Mouse (Mus musculus): ENCODE measurements at regions not wholly inside any gene's neighbourhood (a gene's known extent, or its start where the extent isn't known, plus 50 kb on each side); places are given as distances from the start of the nearest gene placed in this dataset.

DNA sequence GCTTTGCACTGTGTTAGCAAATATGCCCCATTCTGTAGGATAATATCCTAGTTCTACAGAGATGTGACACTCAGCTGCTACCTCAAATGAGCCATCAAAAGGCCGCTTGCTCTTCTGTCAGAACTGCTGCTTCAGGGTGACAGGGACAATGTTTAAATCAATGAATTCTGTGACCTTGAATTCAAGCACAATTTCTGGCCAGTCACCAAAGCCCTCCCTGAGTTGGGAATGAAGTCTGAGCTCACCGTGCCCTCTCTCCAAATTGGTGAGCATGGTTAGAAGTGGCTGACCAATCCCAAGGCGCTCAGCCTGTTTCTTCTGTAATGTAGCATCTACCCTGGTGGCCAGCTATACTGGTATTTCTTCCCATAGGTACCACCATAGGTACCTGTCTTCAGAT, 113.8 kb upstream of the Aldh1b1 start:
- H3K4me3 ChIP-seq (ENCODE audit: low read depth, low read length): no peak overlapping the region
- no peak overlapping the region for H3K27ac ChIP-seq (ENCODE audit: low read depth)
- DNase-seq: no peak
- no peaks in the 10 kb centered on the region for H3K4me1 ChIP-seq (ENCODE audit: insufficient read depth)
- no peaks in the 10 kb centered on the region for H3K36me3 ChIP-seq (ENCODE audit: insufficient read depth)
- ATAC-seq (ENCODE audit: insufficient read depth): no peak
- no peak overlapping the region for H3K9ac ChIP-seq
- H3K4me2 ChIP-seq: no peak overlapping the region
- no peak for TF ChIP-seq CTCF (IDR thresholded peaks at IDR 0.05; ENCODE audit: low read depth)
- H3K9me3 ChIP-seq (ENCODE audit: low read depth, low read length): no peaks in the 10 kb centered on the region
- H3K27me3 ChIP-seq (ENCODE audit: insufficient read depth, low read length): no peaks in the 10 kb centered on the region
- 75% methylated on average over 3 of the region's 3 CpGs for WGBS

DNA sequence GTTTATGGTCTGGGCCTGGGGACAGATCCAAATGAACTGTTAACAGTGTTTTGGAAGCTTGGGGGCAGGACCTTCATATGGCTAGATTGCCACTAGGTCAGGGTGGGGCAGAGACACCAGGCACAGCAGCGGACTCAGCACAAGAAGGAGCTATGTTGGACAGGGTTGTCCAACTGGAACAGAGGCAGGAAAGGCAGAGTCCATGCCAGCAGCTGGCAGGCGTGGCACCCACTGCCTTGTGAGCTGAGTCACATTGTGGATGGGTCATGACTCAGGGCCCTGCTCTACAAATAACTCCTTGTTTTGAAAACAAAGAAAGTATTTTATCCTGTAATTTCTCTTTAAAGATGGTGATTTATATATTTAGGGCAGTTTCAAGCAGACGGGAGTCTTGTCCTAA, 115.6 kb upstream of the Aldh1b1 start:
- ATAC-seq (ENCODE audit: insufficient read depth) (no peak), DNase-seq (no peak)
- Histone ChIP-seq H3K36me3 (ENCODE audit: insufficient read depth) (no peaks in the 10 kb centered on the region), H3K4me2 (no peak overlapping the region), H3K9ac (no peak overlapping the region), H3K27ac (ENCODE audit: low read depth) (no peak overlapping the region), H3K27me3 (ENCODE audit: insufficient read depth, low read length) (no peaks in the 10 kb centered on the region), H3K4me3 (ENCODE audit: low read depth, low read length) (no peak overlapping the region), H3K4me1 (ENCODE audit: insufficient read depth) (no peaks in the 10 kb centered on the region), H3K9me3 (ENCODE audit: low read depth, low read length) (no peaks in the 10 kb centered on the region)
- TF ChIP-seq CTCF (IDR thresholded peaks at IDR 0.05; ENCODE audit: low read depth): no peak
- WGBS: 79% methylated on average over 3 of the region's 3 CpGs

DNA sequence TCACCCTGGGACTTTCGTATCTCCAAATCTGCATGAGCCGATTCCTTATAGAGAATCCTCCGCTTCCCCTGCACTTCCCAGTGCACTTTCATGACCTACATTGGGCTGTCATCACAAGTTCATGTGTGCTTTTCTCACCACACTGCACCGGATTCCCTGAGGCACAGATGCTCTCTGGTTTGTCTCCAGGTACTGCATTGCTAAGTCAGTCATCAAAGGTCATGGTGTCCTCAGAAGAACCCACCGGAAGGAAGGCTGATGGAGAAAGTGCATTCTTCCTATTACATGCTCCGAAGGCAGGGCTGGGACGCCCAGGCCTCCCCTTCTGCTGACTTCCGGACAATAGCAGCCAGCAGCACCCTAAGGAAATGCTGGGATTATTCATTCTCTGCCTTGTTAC, 116.1 kb upstream of the Aldh1b1 start:
- H3K4me1 ChIP-seq (ENCODE audit: insufficient read depth): no peaks in the 10 kb centered on the region
- H3K36me3 ChIP-seq (ENCODE audit: insufficient read depth): no peaks in the 10 kb centered on the region
- ATAC-seq (ENCODE audit: insufficient read depth): no peak
- 86% methylated on average over 8 of the region's 8 CpGs for WGBS
- no peak overlapping the region for H3K4me3 ChIP-seq (ENCODE audit: low read depth, low read length)
- H3K4me2 ChIP-seq: no peak overlapping the region
- TF ChIP-seq CTCF (IDR thresholded peaks at IDR 0.05; ENCODE audit: low read depth): no peak
- H3K27me3 ChIP-seq (ENCODE audit: insufficient read depth, low read length): no peaks in the 10 kb centered on the region
- no peak for DNase-seq
- H3K27ac ChIP-seq (ENCODE audit: low read depth): no peak overlapping the region
- H3K9me3 ChIP-seq (ENCODE audit: low read depth, low read length): no peaks in the 10 kb centered on the region
- H3K9ac ChIP-seq: no peak overlapping the region

DNA sequence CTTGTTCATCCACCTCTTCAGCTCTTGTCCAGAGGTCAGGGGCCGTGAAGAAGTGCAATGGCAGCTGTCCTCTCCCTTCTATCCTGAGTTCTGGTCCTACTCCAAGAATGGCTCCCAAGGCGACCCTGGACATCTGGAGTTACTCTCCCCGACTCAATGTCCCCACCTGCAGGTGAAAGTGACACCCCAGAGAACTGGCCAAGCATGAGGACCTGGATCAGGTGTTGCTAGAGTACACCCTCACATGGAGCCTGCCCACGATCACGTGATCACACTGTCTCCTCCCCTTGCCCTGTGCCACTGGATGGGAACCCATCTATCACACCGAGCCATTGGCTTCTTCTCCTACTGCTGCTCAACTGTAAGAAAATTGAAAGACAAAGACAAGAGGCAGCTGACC, 122.7 kb upstream of the Aldh1b1 start:
- ATAC-seq (ENCODE audit: insufficient read depth): no peak

DNA sequence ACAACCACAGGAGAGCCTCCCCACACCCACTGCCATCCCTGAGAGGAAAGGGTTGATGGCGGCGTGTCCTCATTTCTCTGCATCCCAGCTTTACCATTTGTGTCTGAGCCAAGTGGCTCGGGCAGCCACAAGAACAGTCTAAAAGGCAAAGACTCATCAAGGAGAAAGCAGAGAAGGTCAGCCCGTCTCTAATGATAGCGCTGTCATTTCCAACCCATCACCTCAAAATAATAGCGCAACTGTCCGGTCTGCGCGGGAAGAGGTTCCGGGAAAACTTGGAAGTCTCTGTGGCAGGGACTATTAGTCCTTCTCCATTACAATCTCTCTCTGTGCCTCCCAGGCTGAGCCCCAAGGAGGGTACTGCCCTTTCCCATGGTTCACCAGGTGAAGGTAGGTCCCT, 124.5 kb upstream of the Aldh1b1 start:
- Histone ChIP-seq H3K4me2 (no peak overlapping the region), H3K36me3 (ENCODE audit: insufficient read depth) (no peaks in the 10 kb centered on the region), H3K4me3 (ENCODE audit: low read depth, low read length) (no peak overlapping the region), H3K27ac (ENCODE audit: low read depth) (no peak overlapping the region), H3K9me3 (ENCODE audit: low read depth, low read length) (no peaks in the 10 kb centered on the region), H3K27me3 (ENCODE audit: insufficient read depth, low read length) (no peaks in the 10 kb centered on the region), H3K4me1 (ENCODE audit: insufficient read depth) (no peaks in the 10 kb centered on the region), H3K9ac (no peak overlapping the region)
- no peak for ATAC-seq (ENCODE audit: insufficient read depth)
- no peak for TF ChIP-seq CTCF (IDR thresholded peaks at IDR 0.05; ENCODE audit: low read depth)
- DNase-seq: no peak
- WGBS: 82% methylated on average over 10 of the region's 10 CpGs

More for the DNA sequence above, 122.7 kb upstream of the Aldh1b1 start:
- DNase-seq: peak; percentile 9
- peak; percentile 55; the same call in 1 of the 2 replicates for TF ChIP-seq CTCF (IDR thresholded peaks at IDR 0.05; ENCODE audit: low read depth)
- H3K4me3 ChIP-seq (ENCODE audit: low read depth, low read length): no peak overlapping the region
- H3K4me1 ChIP-seq (ENCODE audit: insufficient read depth): no peaks in the 10 kb centered on the region
- no peak overlapping the region for H3K27ac ChIP-seq (ENCODE audit: low read depth)
- 63% methylated on average over 6 of the region's 6 CpGs for WGBS
- no peak overlapping the region for H3K9ac ChIP-seq
- H3K4me2 ChIP-seq: no peak overlapping the region
- H3K9me3 ChIP-seq (ENCODE audit: low read depth, low read length): no peaks in the 10 kb centered on the region
- H3K27me3 ChIP-seq (ENCODE audit: insufficient read depth, low read length): no peaks in the 10 kb centered on the region
- H3K36me3 ChIP-seq (ENCODE audit: insufficient read depth): no peaks in the 10 kb centered on the region

DNA sequence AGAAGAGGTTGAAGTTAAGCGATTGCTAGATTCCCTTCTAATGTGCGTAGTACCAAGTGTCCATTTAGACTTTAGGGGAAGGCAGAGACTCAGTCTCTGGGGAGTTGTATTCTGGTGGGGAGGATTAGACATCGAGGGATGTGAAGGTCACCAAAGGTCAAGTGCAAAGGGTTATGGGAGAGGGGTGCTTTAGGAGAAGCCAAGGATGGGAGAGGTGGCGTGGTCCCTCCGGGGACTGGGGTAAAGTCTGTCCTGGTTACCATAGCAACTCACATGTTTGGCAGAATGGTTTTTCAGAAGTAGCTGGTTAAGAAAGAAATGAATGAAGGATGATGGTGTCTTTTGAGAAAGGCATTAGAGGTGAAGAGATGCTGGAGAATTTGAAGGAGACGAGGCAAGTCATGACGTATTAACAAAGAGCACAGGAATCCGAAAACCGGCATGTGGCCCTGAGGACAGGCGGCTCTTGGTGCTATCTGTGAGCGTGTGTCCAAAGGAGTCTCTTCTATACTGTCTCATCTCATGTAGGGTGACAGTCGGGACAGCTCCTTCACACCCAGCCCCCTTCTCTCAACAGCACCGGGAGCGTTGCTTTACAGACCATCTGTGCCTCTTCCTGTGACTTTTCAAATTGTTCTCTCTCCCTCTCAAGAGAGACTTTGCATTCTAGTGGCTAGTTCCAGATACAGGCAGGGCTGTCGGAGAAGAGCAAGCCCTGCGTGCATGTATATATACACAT, 125.6 kb upstream of the Aldh1b1 start:
- DNase-seq (peak; percentile 49), ATAC-seq (ENCODE audit: insufficient read depth) (peak; percentile 41; the same call in 1 of the 2 replicates)
- Histone ChIP-seq H3K4me2 (no peak overlapping the region), H3K9ac (no peak overlapping the region), H3K36me3 (ENCODE audit: insufficient read depth) (no peaks in the 10 kb centered on the region), H3K4me3 (ENCODE audit: low read depth, low read length) (no peak overlapping the region), H3K9me3 (ENCODE audit: low read depth, low read length) (no peaks in the 10 kb centered on the region), H3K27me3 (ENCODE audit: insufficient read depth, low read length) (no peaks in the 10 kb centered on the region), H3K27ac (ENCODE audit: low read depth) (no peak overlapping the region), H3K4me1 (ENCODE audit: insufficient read depth) (no peaks in the 10 kb centered on the region)
- 39% methylated on average over 16 of the region's 16 CpGs for WGBS
- no peak for TF ChIP-seq CTCF (IDR thresholded peaks at IDR 0.05; ENCODE audit: low read depth)

DNA sequence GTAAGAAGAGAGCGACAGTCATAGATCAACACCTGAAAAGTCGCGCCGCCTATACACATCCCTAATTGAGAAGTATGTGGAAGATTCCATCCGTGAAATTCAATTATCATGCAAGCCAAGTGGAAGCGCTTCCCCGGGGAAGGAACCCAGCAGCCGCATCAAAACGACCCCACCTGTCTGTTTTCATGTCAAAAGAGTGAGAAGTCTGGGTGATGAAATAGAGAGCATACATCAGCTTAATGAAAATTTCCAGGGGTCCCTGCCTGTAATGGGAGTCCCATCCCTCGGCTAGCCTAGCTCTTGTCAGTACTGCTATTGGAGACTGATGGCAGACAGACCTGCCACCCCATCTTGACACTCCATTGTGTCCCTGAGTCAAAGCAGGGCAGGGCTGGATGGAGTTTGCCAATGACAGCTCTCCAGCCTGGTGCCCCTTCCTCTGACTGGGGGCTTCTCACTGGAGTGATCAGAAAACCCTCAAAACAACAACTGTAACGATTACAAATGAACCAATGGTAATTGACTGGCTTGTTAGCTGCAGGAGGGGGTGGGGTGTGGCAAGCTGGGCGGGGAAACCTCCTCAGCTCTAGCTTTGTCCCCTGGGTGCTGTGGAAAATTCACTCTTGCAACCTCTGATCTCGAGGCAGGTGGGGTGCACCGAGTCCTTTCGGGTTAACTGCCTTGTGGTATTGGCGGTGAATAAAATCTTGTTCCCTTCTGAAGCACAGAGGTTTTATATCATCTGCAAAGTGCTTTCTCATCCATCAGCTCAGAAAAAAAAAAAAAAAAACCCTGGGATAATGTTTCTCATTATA, 126.4 kb upstream of the Aldh1b1 start:
- H3K27me3 ChIP-seq (ENCODE audit: insufficient read depth, low read length): no peaks in the 10 kb centered on the region
- H3K36me3 ChIP-seq (ENCODE audit: insufficient read depth): no peaks in the 10 kb centered on the region
- no peak for TF ChIP-seq CTCF (IDR thresholded peaks at IDR 0.05; ENCODE audit: low read depth)
- no peak overlapping the region for H3K9ac ChIP-seq
- H3K4me3 ChIP-seq (ENCODE audit: low read depth, low read length): no peak overlapping the region
- H3K27ac ChIP-seq (ENCODE audit: low read depth): no peak overlapping the region
- ATAC-seq (ENCODE audit: insufficient read depth) (no peak), DNase-seq (no peak)
- H3K4me1 ChIP-seq (ENCODE audit: insufficient read depth): no peaks in the 10 kb centered on the region
- 53% methylated on average over 16 of the region's 16 CpGs for WGBS
- H3K4me2 ChIP-seq: no peak overlapping the region
- H3K9me3 ChIP-seq (ENCODE audit: low read depth, low read length): no peaks in the 10 kb centered on the region

All from lung, embryonic 14.5 days (tissue).